Mouse (Mus musculus): ENCODE measurements around the gene Armh3. TPM values are rescaled to one million over a fixed set of nuclear protein-coding genes. Genes with fewer than 3 reads are reported as not detected.

Armh3 gene
- polyA plus RNA-seq, 1 experiment from 2014 or later = 24.7 TPM

- Histone ChIP-seq H3K4me1 (no peaks in the 10 kb centered on the region), H3K9me3 (no peaks in the 10 kb centered on the region), H3K9ac (replicated peaks) (no peak overlapping the region), H3K27me3 (no peaks in the 10 kb centered on the region), H3K4me3 (no peak overlapping the region), H3K4me2 (replicated peaks) (no peak overlapping the region), H3K27ac (replicated peaks) (no peak overlapping the region), H3K36me3 (no peaks in the 10 kb centered on the region)
- WGBS = 52% methylated on average over 8 of the region's 8 CpGs
- no peak for ATAC-seq (replicated peaks)
Measured at GRCm38 (mm10) chr19:45855284-45855920, 142.9 kb downstream of the Armh3 start.

GRCm38 (mm10) chr19:45854521-45854920 lies 143.8 kb downstream of the Armh3 start:
- Histone ChIP-seq H3K4me1 (no peaks in the 10 kb centered on the region), H3K36me3 (no peaks in the 10 kb centered on the region), H3K27me3 (no peaks in the 10 kb centered on the region), H3K4me2 (replicated peaks) (no peak overlapping the region), H3K27ac (replicated peaks) (peak overlapping the region; percentile 37), H3K4me3 (no peak overlapping the region), H3K9me3 (no peaks in the 10 kb centered on the region), H3K9ac (replicated peaks) (no peak overlapping the region)
- WGBS = 58% methylated on average over 7 of the region's 7 CpGs
- ATAC-seq (replicated peaks) = no peak

GRCm38 (mm10) chr19:45847733-45848093 lies 150.6 kb downstream of the Armh3 start:
- no peak overlapping the region for H3K27ac ChIP-seq (replicated peaks)
- H3K4me3 ChIP-seq = no peak overlapping the region
- H3K36me3 ChIP-seq = no peaks in the 10 kb centered on the region
- ATAC-seq (replicated peaks) = no peak
- H3K27me3 ChIP-seq = no peaks in the 10 kb centered on the region
- no peak overlapping the region for H3K9ac ChIP-seq (replicated peaks)
- no peak overlapping the region for H3K4me2 ChIP-seq (replicated peaks)
- no peaks in the 10 kb centered on the region for H3K9me3 ChIP-seq
- 89% methylated on average over 4 of the region's 4 CpGs for WGBS
- H3K4me1 ChIP-seq = peaks cover 12% of the 10 kb centered on the region

GRCm38 (mm10) chr19:45847016-45847732 lies 151.1 kb downstream of the Armh3 start:
- no peaks in the 10 kb centered on the region for H3K36me3 ChIP-seq
- H3K27ac ChIP-seq (replicated peaks) = no peak overlapping the region
- H3K4me2 ChIP-seq (replicated peaks) = no peak overlapping the region
- no peaks in the 10 kb centered on the region for H3K9me3 ChIP-seq
- no peaks in the 10 kb centered on the region for H3K27me3 ChIP-seq
- peaks cover 12% of the 10 kb centered on the region for H3K4me1 ChIP-seq
- no peak for ATAC-seq (replicated peaks)
- no peak overlapping the region for H3K9ac ChIP-seq (replicated peaks)
- H3K4me3 ChIP-seq = no peak overlapping the region
- WGBS = 83% methylated on average over 3 of the region's 3 CpGs

GRCm38 (mm10) chr19:45844209-45844608 lies 154.1 kb downstream of the Armh3 start:
- H3K9me3 ChIP-seq = no peaks in the 10 kb centered on the region
- H3K27ac ChIP-seq (replicated peaks) = peak overlapping the region; percentile 25; the same call in 1 of the 2 replicates
- no peak for ATAC-seq (replicated peaks)
- H3K9ac ChIP-seq (replicated peaks) = no peak overlapping the region
- no peaks in the 10 kb centered on the region for H3K27me3 ChIP-seq
- no peak overlapping the region for H3K4me2 ChIP-seq (replicated peaks)
- no peaks in the 10 kb centered on the region for H3K36me3 ChIP-seq
- 10% methylated on average over 3 of the region's 3 CpGs for WGBS
- H3K4me1 ChIP-seq = peaks cover 12% of the 10 kb centered on the region
- no peak overlapping the region for H3K4me3 ChIP-seq

GRCm38 (mm10) chr19:45843424-45843823 lies 154.9 kb downstream of the Armh3 start:
- no peak for ATAC-seq (replicated peaks)
- Histone ChIP-seq H3K4me2 (replicated peaks) (no peak overlapping the region), H3K36me3 (no peaks in the 10 kb centered on the region), H3K4me1 (peaks cover 12% of the 10 kb centered on the region), H3K9ac (replicated peaks) (no peak overlapping the region), H3K4me3 (no peak overlapping the region), H3K27me3 (no peaks in the 10 kb centered on the region), H3K27ac (replicated peaks) (peak overlapping the region; percentile 25), H3K9me3 (no peaks in the 10 kb centered on the region)
- 41% methylated on average over 10 of the region's 10 CpGs for WGBS

- no peak overlapping the region for H3K9ac ChIP-seq (replicated peaks)
- no peaks in the 10 kb centered on the region for H3K27me3 ChIP-seq
- no peak for ATAC-seq (replicated peaks)
- no peaks in the 10 kb centered on the region for H3K4me1 ChIP-seq
- no peaks in the 10 kb centered on the region for H3K36me3 ChIP-seq
- H3K27ac ChIP-seq (replicated peaks) = no peak overlapping the region
- no peak overlapping the region for H3K4me2 ChIP-seq (replicated peaks)
- H3K4me3 ChIP-seq = no peak overlapping the region
- 76% methylated on average over 12 of the region's 12 CpGs for WGBS
- H3K9me3 ChIP-seq = no peaks in the 10 kb centered on the region
Measured at GRCm38 (mm10) chr19:45837050-45837994, 161.0 kb downstream of the Armh3 start.

- Histone ChIP-seq H3K4me1 (no peaks in the 10 kb centered on the region), H3K9ac (replicated peaks) (no peak overlapping the region), H3K4me2 (replicated peaks) (no peak overlapping the region), H3K27ac (replicated peaks) (no peak overlapping the region), H3K4me3 (no peak overlapping the region), H3K9me3 (no peaks in the 10 kb centered on the region), H3K36me3 (no peaks in the 10 kb centered on the region), H3K27me3 (no peaks in the 10 kb centered on the region)
- 81% methylated on average over 10 of the region's 10 CpGs for WGBS
- ATAC-seq (replicated peaks) = no peak
Measured at GRCm38 (mm10) chr19:45835490-45835889, 162.8 kb downstream of the Armh3 start.

- H3K4me1 ChIP-seq = no peaks in the 10 kb centered on the region
- H3K27me3 ChIP-seq = no peaks in the 10 kb centered on the region
- no peak overlapping the region for H3K4me3 ChIP-seq
- no peak overlapping the region for H3K4me2 ChIP-seq (replicated peaks)
- 81% methylated on average over 10 of the region's 10 CpGs for WGBS
- H3K36me3 ChIP-seq = no peaks in the 10 kb centered on the region
- H3K27ac ChIP-seq (replicated peaks) = no peak overlapping the region
- no peak for ATAC-seq (replicated peaks)
- no peak overlapping the region for H3K9ac ChIP-seq (replicated peaks)
- H3K9me3 ChIP-seq = no peaks in the 10 kb centered on the region
Measured at GRCm38 (mm10) chr19:45833665-45834064, 164.6 kb downstream of the Armh3 start.

GRCm38 (mm10) chr19:45830679-45831078 lies 167.6 kb downstream of the Armh3 start:
- no peak for ATAC-seq (replicated peaks)
- WGBS = 75% methylated on average over 2 of the region's 2 CpGs
- H3K36me3 ChIP-seq = 0 out of 2 replicates have a peak, but pooled peaks cover 3% of the 10 kb centered on the region

GRCm38 (mm10) chr19:45827736-45828135 lies 170.6 kb downstream of the Armh3 start:
- Histone ChIP-seq H3K36me3 (0 out of 2 replicates have a peak, but pooled peaks cover 3% of the 10 kb centered on the region), H3K27me3 (no peaks in the 10 kb centered on the region), H3K4me3 (no peak overlapping the region), H3K9ac (replicated peaks) (no peak overlapping the region), H3K4me2 (replicated peaks) (no peak overlapping the region), H3K9me3 (no peaks in the 10 kb centered on the region), H3K27ac (replicated peaks) (no peak overlapping the region), H3K4me1 (no peaks in the 10 kb centered on the region)
- WGBS = 97% methylated on average over 3 of the region's 3 CpGs
- ATAC-seq (replicated peaks) = no peak

More at GRCm38 (mm10) chr19:45830679-45831078, 167.6 kb downstream of the Armh3 start:
- no peaks in the 10 kb centered on the region for H3K4me1 ChIP-seq
- no peak overlapping the region for H3K9ac ChIP-seq (replicated peaks)
- no peak overlapping the region for H3K4me3 ChIP-seq
- H3K27me3 ChIP-seq = no peaks in the 10 kb centered on the region
- H3K9me3 ChIP-seq = no peaks in the 10 kb centered on the region
- H3K4me2 ChIP-seq (replicated peaks) = no peak overlapping the region
- no peak overlapping the region for H3K27ac ChIP-seq (replicated peaks)

- H3K4me2 ChIP-seq (replicated peaks) = no peak overlapping the region
- ATAC-seq (replicated peaks) = no peak
- 65% methylated on average over 5 of the region's 5 CpGs for WGBS
- H3K27me3 ChIP-seq = no peaks in the 10 kb centered on the region
- H3K36me3 ChIP-seq = 0 out of 2 replicates have a peak, but pooled peaks cover 3% of the 10 kb centered on the region
- peaks cover 2% of the 10 kb centered on the region for H3K4me1 ChIP-seq
- H3K4me3 ChIP-seq = no peak overlapping the region
- no peak overlapping the region for H3K27ac ChIP-seq (replicated peaks)
- no peak overlapping the region for H3K9ac ChIP-seq (replicated peaks)
- no peaks in the 10 kb centered on the region for H3K9me3 ChIP-seq
Measured at GRCm38 (mm10) chr19:45827125-45827524, 171.2 kb downstream of the Armh3 start.

Measured in forebrain, embryonic 15.5 days (tissue).